Mouse (Mus musculus): Measurements from ENCODE around the gene Apbb1. TPM values are rescaled to one million over a fixed set of nuclear protein-coding genes. Genes with fewer than 3 reads are reported as not detected.

The Apbb1 gene
- 10 to 100 TPM; 57.5 to 59.1 TPM for total RNA-seq (2021)

DNA sequence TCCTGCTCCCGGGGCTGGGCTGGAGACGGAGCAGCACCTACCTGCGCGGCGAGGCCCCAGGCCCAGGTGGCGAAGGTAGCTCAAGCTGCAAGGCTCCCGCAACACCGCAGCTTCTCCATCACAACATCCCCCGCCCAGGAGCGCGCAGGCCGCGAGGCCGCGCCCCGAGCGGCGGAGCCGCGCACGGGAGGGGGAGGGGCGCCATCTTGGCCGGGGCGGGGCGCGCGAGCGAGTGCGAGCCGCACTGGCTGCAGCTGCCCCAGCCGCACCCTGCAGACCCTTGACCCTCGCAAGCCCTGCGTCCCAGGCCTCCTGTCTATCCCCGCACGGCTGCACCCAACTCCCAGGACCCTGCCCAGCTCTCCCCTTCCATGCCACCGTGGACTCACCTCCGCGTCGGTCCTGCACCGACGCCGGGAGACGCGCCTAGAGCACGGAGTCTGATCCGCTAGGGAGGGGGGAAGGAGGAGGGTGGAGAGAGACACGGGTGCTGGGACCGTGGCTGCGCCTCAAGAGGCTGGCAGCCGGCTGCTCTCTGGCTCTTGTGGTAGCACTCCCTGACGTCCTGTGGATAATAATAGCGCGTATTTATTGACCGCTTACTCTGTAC lies at the start of gene Apbb1:
Gene Apbb1, minus strand, starts transcription at position 560 of the 610 bp plus-strand sequence.
- peak; percentile 81 for DNase-seq

DNA sequence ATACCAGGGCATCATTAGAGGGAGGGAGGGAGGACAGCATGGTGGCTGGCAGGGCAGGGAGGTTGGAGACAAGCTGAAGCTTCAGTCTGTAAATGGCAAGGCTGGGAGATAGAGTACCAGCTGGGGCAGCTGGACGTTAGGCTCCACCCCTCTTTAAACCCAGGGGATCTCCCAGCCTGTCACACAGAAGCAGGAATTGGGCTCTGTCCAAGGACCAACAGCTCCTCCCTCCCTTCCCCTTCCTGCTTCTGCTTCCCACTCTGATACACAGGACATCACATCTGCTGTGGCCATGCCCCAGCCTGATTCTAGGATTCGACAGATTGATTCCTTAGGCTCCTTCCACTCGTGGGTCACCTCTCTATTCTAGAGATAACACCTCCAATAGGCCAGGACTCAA lies 47.2 kb upstream of the Apbb1 start:
- peak; percentile 83 for DNase-seq

DNA sequence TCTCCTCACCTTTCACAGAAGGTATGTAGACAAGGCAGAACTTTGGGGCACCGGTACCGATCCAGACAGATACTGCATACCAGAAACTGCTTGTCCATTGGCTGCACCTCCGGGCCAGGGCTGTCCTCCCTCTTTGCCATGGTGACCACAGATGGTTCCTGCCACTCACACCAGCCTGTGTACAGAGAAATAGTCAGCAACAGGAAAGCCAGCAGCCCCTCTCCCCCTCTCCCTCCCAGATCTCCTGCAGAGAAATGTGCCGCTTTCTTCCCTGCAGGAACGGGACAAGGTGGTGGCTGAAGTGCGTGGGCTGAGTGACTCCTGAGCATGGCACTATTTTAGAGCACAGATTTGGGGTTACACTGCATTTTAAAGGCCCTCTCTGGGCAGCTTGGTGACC lies 43.9 kb upstream of the Apbb1 start:
- DNase-seq: no peak

DNA sequence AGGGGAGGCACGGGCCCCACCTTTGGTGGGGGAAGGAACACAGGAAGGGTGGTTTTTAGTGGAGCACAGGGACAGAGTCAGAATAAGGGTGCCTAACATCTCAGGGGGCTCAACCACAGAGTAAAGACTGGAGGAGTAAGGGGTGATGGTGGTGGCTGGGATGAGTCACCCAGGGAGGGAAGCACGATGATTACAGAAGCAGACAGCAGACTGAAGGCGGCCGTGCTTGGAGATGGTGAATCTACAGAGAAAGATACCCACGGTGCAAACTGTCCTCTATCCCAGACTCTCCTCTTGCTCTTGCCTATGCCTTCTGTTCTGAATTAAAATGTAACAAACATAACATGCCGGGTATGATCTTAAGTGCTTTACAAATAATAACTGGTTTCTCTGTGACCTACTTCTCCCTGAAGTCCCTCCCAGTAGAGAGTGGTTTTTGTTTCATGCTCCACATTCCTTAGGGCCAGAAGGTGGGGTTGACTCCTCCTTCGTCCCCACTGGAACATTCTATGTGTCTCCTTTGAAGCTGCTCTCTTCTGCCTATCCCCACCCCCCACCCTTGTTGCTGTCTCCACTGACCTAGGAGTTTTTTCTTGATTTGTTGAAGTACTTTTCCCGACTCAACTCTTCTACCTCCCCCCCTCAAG lies 40.3 kb upstream of the Apbb1 start:
- DNase-seq: no peak

DNA sequence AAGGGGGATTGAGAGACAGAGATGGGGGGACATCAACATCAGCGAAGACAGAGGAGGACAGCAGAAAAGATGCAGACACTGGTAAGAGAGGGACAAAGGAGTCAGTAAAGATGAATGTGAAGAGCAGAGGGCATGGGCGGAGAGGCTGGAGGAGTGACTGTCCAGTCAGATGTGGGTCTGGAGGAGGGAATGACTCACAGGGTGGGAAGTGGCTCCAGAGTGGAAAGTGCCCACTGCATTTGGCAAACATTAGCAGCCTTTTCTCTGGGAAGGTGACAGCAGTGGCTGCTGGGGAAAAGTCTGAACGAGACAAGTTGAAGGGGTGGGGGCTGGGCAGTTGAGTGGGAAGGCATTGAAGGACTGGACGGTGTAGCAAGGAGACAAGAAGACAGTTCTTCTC lies 39.6 kb upstream of the Apbb1 start:
- DNase-seq: no peak

DNA sequence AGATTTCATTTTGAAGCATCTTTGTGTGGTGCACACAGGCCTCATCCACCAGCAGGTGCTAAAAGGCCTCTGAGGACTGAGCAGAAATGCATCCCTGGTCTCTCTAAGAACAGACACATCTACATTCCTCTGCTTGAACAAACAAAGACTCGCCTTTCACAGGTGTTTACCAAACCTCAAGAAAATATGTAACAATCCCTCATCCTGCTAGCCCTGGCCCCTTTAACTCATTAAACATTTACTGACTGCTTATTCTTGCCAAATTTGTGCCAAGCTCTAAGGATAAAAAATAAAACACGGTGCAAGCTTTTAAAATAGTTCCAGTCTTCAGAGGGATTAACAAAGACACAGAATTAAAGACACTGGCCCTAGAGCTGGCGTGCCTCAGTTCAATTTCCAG lies 38.2 kb upstream of the Apbb1 start:
- no peak for DNase-seq

DNA sequence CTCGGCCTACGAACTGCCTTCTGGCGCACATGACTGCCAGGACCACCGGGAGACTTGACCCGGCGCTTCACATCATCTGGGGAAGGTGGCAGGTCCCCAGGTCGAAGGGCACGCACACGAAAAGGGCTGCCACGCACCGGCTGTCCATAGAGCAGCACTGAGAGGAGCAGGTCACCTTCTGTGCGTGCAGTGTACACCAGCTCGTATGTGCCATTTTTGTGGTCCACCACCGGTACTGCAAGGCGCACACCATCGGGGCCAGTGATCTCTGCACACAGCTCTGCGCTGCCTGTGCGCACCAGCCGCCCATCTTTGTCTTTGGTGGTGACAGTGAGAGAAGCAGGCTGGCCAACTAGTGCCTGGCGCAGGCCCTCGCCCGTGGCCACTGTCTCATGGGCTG lies 36.4 kb upstream of the Apbb1 start:
- DNase-seq: no peak

DNA sequence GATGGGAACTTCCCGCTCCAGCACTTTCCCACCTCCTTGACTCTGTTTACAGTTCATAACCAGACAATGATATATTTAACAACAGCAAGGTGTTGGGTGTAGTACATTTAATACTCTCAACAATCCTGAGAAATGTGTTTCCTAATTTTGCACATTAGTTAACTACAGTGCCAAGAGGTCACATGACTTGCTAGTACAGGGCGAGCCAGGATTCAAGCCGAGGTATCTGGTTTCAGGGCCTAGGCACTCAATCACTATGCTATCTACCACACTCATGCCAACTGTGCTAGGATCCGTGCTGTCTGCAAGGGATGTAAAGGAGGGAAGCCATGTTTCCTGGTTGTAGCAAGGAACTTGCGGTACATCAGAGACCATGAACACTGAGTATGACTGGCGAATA lies 35.1 kb upstream of the Apbb1 start:
- no peak for DNase-seq

DNA sequence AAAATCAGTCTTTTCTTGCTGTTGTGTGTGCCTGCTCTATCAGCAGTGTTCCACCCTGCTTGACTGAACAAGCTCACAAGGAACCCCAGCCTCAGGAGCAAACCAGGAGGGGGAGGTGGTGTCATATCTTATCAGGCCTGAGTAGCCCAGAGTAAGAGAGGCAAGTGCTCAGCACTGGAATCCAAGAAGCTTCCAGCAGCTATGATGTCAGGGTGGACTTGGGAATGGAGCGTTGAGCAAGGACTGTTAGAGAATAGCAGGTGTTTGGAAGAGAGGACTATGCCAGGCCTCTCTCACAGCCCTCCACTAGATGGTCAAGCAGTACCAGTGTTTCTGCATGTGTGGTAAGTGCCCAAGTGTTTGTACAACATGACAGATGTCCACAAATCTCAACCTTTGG lies 34.3 kb upstream of the Apbb1 start:
- no peak for DNase-seq

DNA sequence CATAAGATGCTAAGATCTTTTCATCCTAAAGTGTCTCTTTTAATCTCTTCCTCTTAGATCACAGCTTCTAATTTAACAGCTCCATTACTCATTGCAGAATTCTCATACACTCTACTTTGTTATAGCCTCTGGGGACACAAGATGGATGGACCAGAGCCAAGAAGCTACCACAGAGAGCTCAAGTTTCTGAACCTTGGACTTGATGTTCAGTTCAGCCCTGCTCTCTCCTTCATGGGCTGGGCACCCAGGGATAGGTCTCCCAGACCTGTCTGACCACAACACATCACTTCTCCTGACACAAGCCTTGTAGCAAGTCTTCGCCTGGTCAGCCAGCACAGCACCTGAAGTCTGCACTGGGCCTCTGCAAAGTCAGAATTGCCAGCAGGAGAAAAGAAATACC lies 32.9 kb upstream of the Apbb1 start:
- DNase-seq: no peak

DNA sequence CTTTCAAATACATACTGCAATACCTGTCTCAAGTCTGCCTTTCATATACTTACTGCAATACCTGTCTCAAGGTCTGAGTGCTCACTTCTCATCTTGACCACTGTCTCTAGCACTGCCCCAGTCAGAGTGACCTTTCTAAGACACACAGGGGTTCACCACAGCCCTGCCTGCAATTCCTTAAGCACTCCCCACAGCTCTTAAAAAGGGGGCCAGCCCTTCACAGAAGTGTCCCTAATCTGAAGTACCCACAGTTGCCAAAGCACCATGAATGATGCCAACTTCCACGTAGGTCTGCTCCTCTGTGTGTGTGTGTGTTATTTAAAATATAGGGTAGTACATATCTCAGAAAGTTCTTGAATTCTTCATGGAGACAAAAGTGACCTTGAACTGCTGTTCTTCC lies 30.3 kb upstream of the Apbb1 start:
- DNase-seq: no peak

DNA sequence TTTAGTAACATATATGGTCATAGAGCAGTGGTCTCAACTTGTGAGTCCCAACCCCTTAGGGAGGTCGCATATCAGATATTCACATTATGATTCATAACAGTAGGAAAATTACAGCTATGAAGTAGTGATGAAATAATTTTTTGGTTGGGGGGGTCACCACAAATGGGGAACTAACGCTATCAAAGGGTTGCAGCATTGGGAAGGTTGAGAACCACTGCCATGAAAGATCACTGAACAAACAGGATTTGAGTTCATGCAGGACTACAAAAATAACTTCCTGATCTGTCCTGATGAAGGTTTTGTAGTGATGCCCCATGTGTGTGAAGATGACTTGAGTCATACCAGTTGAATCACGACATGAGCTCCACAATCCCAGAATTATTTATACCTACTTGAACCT lies 27.0 kb upstream of the Apbb1 start:
- DNase-seq: no peak

DNA sequence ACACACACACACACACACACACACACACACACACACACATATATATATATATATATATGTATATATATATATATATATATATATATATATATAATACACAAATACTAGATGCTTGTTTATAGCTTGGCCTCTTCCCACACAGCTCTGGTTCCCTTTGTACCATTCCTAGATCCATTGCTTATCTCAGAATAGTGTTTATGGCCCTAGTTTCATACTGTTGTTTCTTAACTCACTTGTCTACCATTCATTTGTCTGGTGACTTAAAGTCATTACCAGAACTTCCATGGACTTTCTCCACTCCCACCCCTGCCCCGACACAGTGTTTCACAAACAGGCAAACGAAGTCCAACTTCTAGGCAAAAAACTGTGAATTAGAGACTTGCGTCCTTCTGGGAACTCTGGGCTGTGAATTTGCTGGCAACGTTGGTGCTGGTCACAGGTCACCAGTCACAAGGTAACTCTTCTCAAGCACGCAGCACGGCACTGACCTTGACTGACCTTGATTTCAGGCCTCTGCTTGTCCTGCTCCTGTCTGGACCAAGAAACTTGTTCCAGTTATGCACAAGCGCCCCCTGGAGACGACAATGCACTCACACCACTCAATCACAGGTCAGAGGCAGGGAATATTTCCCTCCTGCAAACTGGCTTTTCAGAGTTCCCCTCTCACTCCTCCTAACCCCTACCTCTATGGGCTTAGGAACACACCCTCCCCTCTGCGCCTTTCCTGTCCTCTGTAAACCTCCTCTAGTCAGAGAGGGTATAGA lies 21.6 kb upstream of the Apbb1 start:
- peak; percentile 82 for DNase-seq

DNA sequence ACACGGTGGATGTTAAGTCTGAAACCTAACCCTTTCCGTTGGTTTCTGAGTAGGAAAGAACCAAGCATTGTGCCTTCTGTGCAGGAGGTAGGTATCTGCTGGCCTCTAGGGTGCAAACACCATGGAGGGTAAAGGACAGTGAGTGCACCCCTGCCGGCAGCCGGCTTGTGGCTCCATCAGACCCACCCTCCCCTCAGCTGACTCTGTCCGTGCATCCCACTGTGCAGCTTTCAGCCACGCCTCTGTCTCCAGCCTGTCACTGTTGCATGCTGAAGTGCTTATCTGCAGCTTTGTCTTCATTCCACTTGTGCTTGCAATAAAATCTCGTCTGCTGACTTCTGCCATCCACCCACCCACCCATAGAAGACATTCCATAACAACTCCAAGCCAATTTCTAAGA lies 8.6 kb upstream of the Apbb1 start:
- DNase-seq: no peak

DNA sequence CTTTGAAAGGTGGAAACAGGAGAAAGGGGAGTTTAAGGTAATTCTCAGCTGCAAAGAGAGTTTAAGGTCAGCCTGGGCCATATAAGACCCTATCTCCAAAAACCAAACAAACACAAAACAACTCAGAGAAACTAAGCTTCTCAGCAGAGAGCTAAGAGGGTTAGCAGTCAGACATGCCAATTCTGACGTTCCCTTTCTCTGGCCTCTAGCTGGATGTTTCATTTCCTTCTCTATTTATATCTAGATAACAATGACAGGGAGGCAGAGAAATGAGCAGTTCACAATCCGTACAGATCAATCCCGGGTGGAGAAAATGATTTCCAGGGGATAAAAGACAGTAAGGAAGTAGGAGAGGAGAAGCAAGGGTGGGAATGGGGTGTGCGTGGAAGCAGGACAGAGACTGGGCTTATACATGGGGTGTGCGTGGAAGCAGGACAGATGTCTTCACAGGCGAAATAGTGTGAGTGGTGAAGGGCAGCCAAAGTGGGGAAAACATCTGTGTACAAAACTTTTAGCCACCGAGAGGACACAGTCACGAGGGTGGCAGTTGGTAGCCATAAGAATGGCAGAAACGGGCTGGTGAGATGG lies 7.0 kb upstream of the Apbb1 start:
- no peak for DNase-seq

DNA sequence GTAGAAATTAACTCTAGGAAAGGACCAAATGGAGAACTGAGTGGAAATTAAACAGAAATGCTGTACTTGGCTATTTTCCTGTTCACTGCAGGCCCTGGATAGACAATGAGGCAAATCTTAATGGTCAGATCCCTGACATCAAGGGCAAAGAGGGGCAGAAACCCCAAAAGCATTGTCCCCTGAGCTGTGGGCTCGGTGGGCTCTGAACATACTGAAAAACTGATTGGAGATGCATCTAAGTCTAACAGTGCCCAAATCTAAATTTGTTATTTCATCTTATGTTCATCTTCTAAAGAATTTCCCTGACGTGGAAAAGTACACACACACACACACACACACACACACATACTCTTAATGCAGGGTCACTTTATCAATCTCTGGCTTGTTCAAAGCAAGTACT lies 506 bp upstream of the Apbb1 start:
- DNase-seq: no peak

DNA sequence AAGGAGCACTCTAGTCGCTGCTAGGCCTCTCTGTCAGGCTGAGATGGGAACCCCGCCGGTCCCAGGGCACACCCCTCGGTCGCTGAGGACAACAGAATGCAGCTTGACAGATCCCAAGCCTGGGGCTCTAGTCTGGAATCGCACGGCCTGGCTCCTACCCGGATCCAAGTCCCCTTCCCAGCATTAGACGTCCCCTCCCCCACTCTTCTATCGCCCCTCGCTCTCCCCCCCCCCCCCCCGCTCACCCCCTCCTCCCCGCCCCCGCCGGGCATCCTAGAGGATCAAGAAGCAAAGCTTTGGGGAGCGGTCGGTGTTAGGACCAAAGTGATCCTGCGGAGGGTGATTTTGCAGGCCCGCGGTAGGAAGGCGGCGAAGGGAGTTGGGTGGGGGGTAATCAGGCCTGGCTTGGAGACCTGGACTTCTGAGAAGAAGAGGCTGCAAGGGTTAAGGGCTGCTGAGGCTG lies 795 bp downstream of the Apbb1 start:
- DNase-seq: peak; percentile 28

DNA sequence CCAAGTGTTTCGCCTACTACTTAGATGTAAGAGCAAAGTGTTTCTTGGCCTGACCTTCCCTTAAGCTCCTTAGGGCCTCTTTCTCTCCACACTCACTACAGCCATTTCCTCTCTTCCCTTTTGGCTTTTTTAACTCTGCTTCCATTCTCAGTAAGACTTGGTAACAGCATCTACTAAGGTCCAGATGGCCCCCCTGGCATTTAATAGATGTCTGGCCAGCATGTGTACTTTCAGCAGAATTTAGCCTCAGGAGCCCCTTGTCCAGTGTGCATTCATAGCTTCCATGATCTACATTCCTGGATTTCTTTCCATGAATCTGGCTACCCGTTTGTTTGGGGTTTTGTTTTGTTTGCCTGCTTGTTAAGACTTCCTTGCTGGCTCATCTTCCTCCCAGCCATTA lies 3.0 kb downstream of the Apbb1 start:
- no peak for DNase-seq

DNA sequence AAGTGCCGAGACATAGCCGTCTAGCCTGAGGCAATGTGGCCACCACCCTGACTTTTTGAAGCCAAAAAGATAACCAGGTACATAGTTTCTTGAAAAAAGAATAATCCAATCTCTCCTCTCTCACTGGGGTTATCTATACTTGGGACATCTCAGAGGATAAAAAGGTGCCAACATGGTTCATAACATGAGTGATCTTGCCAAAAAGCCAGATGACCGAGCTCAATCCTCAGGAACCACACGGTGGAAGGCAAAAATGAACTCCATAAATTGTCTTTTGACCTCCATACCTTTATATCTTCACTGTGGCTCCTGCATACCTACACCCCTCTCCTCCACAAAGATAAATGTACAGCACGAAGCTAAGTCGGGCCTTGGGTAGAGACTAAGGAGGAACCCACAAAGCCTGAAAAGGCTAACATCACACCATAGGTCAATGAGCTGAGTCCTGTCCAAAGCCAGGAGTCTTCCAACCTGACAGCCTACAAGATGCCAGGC lies 4.0 kb downstream of the Apbb1 start:
- DNase-seq: no peak

DNA sequence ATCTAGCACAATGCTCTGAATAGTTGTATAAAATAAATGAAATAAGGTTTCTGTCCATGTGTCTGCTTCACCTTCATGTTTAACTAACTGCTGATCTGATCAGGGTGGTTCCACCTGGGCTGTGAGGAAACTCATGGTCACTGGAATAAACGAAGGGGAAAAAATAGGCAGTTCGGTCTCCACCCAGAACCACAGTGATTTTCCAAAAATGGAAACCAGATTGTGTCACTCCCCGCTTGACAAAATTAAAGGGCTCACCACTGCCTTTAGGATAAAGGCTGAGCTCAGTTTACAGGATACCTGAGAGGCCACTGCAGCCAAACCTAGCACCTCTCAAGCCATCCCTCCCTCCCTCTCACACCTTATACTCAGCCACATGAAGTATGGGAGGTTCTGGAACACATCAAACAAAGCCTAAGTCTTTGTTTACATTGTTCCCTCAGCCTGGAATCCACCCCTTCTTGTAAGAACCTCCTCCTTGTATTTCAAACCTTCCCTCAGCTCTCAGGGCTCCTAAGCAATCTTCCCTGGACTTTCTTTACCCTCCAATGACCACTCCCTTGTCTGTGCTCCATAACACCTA lies 5.2 kb downstream of the Apbb1 start:
- DNase-seq: no peak

DNA sequence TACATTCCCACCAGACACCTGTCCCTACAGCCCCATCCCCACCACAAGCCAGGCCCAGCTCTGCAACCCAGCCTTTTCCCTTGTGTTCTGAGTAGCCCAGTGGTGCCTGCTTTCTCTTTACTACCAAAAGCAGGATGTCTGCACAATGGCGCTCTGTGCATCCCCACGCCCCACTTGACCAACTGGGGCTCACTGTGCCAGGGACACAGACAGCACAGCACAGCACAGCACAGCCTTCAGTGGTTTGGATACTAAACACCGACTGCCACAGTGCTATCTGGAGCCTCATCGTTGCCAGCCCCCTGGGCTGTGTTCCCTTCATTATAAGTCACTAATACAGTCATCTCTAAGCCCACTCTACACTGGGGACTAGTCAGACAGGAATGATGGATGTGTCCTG lies 6.9 kb downstream of the Apbb1 start:
- DNase-seq: no peak

DNA sequence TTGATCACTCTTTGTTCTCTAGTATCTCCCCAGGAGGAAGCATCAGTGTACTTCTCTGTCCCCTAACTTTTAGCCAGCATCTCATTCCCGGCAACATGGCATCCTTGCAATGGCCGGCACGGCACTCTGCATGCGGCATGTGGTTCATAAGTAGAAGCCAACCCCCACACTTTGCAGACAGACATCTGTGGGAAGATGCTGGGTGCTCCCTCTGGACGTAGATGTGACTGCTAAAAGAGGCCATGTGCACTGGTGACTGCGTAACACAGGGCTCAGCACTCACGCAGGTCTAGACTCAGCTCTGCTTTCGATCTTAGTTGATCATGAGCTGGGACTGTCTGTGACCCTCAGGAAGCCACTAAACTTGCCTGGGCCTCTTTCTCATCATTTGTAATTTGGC lies 8.5 kb downstream of the Apbb1 start:
- no peak for DNase-seq

DNA sequence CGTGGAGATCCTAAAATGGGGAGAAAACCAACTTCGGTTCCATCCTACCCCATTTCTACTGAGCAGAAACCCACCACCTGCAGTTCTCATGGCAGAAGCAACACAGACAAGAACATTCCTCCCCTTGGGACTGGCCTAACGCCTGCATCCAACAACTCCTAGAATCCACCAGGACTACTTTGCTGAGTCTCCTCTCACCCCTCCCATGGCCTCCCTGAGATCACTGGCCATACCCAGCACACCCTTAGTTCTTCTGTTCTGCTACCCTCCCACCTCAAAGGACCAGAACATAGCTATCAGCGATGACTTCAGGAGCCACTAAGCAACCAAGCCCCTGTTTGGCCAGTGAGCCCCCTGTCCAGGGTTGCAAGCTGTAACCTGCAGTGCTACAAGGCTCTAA lies 10.7 kb downstream of the Apbb1 start:
- DNase-seq: no peak

All from heart, postnatal 4 days (tissue).